Mouse (Mus musculus) layer of hippocampus, adult 8-10 months (tissue): ENCODE results near the gene Tmem159. TPM values are rescaled to one million over a fixed set of nuclear protein-coding genes. Genes with fewer than 3 reads are reported as not detected.

Source experiments
- DNase-seq, 2 experiments: peaks; one replicate each; pipeline ENCODE4 v3.0.0; 2022; ENCODE audit warnings: low spot score in 2 of 2
- total RNA-seq, 4 experiments: library from RNA; stranded (reverse); gene quantifications; 2 replicates each; pipeline ENCODE4 v1.2.4; 2022

The Tmem159 gene
- total RNA-seq: 10 to 100 TPM; 10.3 to 17.6 (median 13.0) TPM

DNA sequence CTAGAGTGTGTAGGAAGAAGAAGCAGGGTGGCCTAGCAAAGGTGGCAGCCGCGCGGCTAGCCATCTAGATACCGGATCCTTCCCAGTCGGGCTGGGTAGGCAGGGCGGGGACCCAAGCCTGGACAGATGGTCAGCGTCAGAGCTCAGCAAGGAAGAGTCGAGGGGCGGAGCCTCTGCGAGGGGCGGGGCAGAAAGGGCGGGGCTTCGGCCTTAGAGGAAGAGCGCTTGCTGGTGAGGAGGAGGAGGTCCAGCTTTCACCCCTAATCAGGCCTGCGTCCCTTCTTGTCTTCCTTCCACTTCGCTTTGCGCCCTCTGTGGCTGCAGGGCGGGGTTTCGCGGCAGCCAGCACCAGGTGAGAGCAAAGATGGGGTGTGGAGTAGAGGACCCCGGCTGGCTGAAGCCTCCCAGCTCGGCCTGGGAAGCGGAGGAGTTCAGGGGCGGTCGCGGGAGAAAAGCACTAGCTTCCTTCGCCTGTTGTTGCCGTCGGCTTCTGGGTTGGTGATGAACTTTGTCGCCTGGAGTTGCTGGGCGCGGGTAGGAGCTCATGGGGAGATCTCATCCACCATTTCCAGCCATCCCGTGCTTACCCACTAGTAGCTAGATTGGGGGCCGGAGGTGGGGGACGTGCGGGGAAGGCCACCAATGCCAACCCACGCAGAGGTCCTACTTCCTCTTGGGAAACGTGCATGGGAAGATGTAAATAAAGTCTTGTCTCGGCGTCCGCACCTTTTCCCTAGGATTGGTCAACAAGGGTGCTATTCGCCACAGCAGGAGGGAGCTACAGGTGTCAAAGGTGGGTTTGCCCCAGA, at the start of gene Tmem159:
TSS of gene Tmem159 (plus strand) at position 190 of the 809 bp plus-strand sequence.
- peak; percentile 51 to 57 for DNase-seq

DNA sequence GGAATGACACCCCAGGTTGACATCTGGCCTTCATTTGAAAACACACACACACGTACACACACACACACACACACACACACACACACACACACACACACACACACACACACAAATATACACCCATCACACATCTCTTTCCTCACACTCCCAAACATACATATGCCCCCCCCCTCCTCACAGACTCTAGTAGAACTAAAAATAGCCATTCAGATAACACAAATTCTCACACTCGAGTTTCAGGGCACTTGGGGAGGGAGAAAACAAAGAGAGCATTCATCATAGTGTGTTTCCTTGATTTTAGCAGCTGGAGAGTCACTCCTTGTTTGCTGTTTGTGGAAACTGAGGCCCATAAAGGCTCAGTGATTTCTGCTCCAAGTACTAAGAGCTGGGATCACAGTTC, 48.1 kb upstream of the Tmem159 start:
- no peak for DNase-seq

- DNase-seq: no peak
Observed at GRCm38 (mm10) chr7:120055479-120055878, 46.7 kb upstream of the Tmem159 start.

DNA sequence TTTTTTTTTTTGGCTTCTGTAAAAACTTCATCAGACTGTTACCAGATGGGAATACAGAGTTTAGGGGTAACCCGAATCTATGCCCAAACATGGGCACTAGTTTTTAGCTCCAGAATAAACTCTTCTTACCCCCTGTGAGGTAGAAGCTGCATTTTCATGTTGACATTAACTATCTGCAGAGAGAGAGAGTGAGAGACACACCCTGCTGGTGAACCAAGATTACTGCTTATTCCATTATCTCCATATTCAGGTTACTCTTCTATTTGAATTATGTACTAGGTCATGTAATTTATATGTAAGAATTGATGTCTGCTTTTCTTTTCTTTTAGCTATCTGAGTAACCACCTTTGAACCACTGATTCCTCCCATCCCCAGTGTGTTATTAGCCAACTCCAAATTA, 38.1 kb upstream of the Tmem159 start:
- DNase-seq: no peak

GRCm38 (mm10) chr7:120068114-120068513, 34.0 kb upstream of the Tmem159 start:
- DNase-seq: no peak

DNA sequence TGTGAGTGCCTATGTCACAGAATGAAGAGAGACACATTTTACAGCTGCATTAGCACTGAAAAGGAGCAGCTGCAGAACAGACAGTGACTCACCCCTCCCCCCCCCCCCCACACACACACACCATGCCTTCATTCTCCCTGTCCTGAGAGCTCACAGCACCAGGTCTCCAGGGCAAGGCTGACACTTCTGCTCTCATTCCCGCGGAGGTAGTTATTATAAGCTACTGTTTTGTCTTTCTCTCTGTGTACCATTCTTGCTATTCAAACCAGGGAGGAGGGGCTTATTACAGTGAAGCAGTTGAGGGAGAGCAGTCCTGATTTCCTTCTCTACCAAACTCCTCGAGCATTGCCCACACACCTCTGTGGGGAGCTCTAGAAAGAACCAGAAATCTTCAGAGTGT, 33.0 kb upstream of the Tmem159 start:
- DNase-seq: no peak

- no peak for DNase-seq
Observed at GRCm38 (mm10) chr7:120080177-120080576, 22.0 kb upstream of the Tmem159 start.

GRCm38 (mm10) chr7:120093033-120093432, 9.1 kb upstream of the Tmem159 start:
- DNase-seq: no peak

DNA sequence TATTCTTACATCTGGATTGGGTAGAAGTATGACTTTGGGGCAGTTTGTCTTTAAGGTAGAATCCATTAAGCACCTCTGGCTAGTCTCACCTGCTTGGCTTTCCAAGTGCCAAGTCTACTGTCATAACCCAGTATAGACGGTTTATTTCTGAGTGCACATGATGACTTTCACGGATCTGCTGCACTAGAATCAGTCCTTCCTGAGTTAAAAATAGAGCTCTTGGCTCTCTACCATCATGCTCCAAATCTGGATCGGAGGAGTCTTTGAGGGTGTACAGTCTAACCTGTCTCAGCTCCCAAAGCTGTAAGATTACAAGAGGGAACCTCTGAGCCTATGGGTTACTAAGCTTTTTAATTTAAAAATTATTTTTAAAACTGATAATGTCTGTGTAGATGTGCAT, 7.9 kb upstream of the Tmem159 start:
- DNase-seq: no peak

DNA sequence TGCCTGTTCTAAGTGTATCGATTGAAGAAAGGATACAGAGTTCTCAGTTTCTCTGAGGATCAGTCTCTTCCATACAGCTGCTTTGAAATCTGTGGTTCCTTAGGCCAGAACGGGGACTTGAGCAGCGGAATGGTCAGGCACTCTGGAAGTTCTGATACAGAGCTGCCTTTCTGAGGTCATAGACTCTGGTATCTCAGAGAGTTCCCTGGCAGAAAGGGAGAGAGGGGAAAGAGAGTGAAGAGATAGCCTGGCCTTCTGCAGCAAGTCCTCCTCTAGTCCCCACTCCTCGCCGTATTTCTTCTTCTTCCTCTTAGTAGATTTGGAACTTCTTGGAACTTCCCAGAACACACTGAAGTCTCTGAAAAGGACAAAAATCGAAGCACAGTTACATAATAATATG, 7.0 kb upstream of the Tmem159 start, which contains the start of gene Dnah3:
TSS of gene Dnah3 (minus strand) at position 101 of the 400 bp plus-strand sequence.
- DNase-seq: no peak

DNA sequence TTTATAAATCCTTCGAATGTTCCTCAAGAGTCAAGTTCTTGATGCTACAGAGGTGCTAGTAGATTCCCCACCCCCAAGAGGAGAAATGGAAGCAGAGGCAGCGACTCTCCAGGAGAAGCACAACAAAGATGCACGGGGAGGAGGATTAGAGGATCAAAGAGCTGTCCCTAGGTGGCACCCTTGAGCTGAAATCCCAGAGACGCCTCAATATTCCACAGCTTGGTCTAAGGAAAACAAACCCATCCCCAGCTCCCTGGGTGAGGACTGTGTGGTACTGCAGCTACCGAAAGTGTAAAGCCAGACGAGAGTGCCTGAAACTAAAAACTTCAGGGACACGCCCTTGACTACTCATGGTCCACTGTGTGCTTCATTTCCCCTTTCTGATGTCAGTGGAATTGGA, 4.3 kb upstream of the Tmem159 start:
- peak; percentile 18 to 69 for DNase-seq

DNA sequence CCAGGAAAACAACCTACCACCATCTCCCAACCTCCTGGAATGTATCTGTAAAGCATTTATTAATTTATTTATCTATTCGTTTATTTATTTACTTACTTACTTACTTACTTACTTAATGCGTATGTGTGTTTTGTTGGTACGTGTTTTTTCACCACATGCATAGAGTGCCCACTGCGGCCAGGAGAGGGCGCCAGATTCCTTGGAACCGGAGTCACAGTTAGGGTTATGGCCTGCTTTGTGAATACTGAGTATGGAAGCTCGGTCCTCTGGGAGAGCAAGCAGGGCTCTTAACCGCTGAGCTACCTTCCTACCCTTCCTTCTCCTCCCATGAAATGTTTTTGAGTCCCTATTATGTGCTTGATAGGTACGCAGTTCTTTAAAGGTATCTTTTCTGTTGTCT, 3.8 kb upstream of the Tmem159 start:
- peak; percentile 25 to 54 for DNase-seq

- peak in 1 of 2 experiments; percentile 13 for DNase-seq
Observed at GRCm38 (mm10) chr7:120103019-120103567, 940 bp downstream of the Tmem159 start.

- DNase-seq: no peak
Observed at GRCm38 (mm10) chr7:120104975-120105374, 2.8 kb downstream of the Tmem159 start.

DNA sequence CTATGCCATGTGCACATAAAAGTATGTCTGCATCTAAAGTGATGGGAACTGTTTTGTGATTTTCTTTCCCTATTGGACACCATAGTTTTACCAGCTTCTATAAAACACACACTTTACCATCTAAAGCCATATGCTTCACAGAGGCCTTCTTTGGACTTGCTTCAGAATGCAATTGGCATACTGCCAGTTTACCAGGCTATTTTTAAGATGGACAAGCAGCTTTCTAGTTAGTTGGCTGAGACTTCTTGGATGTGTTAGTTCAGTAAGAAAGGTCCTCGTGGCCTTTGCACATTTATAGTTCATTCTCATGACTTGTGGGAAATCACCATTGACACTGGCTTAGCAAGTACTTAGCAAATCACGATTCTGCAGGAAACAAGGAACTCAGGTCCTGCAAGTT, 4.2 kb downstream of the Tmem159 start:
- DNase-seq: no peak

DNA sequence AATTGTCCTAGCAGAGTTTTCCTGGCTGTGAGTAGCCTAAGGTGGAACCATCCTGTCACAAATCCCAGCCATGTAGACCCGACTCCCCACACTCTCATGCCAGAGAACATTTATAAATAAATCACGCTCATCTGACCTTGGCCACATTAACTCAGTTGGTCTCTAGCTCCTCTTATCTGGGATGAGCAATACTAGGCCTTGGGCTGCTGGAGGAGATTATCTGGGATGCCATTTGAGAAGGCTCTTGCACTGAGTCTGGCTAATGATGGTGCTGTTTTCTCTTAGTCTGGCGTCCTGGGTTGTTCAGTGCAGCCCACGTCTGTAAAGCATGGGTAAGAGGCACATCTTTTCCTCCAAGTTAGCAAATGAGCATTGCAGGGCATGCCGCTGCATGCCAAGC, 7.5 kb downstream of the Tmem159 start:
- DNase-seq: no peak

GRCm38 (mm10) chr7:120116976-120117375, 14.8 kb downstream of the Tmem159 start:
- no peak for DNase-seq

DNA sequence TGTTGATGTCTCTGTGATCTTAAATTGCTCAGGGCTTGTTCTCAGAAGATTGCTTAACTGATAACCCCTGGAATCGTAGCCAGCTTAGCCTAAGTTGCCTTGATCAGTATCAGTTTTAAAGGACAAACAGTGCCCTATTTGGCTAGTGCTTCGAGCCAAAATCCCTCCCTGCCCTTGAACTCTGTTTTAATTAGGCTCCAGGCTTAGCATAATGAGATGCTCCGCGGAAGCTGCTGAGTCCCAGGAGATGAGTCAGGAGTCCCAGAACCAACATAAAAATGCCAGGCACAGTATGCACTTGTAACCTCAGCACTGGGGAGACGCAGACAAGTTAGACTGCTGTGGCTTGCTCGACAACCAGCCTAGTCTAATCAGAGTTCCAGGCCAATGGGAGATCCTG, 15.4 kb downstream of the Tmem159 start:
- DNase-seq: no peak

DNA sequence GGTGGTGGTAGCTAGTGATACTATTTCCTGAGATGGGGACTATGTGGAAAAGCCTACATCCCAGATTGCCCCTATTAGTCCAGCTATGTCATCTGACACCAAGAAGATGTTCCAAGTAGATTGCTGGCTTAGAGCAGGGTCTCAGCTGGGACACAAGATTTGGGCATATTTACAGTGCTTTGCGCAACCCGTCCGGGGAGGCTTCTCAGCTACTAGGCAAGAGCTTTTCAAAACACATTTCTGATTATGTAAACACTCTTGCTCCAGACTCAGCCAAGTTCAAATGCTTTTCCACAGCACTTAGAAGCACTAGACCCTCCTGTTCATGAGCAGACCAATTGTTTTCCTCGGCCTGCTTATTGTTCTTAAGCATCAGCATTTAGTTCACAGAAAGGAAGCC, 21.6 kb downstream of the Tmem159 start:
- no peak for DNase-seq

- DNase-seq: peak; percentile 66 to 79
Observed at GRCm38 (mm10) chr7:120124844-120125243, 22.7 kb downstream of the Tmem159 start.

DNA sequence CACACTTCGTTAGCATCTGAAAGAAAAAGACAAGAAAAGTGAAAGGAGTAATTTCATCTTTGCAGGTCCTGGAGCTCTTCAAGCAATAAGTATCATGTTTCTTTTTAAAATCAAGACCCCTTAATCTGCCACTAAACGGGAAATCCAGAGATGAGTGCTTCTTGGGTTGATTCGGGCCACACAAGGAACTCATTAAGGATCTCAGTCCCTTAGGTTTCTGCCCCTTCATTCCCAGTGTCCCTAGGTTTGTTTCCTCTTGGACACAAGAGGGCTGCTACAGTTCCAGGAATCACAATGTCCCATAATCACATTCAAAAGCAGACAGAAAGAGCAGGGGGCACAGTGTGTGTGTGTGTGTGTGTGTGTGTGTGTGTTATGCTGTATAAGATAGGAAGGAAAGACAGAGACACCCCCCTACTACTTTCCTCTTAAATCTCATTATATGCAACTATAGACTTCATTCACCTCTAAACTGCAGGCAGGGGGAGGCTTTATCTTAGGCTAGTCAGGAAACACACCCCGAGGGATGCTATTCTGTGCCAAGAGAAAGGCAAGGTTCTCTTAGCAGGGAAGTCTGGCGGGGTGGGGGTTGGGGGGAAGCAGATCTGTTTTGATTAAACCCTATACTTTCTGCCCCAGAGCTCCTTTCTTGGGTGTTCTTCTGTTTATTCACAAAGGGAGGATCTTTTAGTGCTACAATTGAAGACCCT, 25.0 kb downstream of the Tmem159 start:
- no peak for DNase-seq

GRCm38 (mm10) chr7:120127686-120128059, 25.5 kb downstream of the Tmem159 start:
- no peak for DNase-seq
